Mouse (Mus musculus) CD4-positive naive resting alpha-beta T cell, adult 57 days (primary cell): ENCODE data around the gene Fndc4. TPM values are rescaled to one million over a fixed set of nuclear protein-coding genes. Genes with fewer than 3 reads are reported as not detected.

Experiments used
- total RNA-seq: library from RNA; stranded (reverse); gene quantifications from one replicate; pipeline ENCODE4 v1.2.4, GENCODE M21; 2023

Fndc4 gene
- total RNA-seq, result 1.3 TPM

GRCm38 (mm10) chr5:31295606-31296141 lies at the start of gene Fndc4:
Gene Fndc4 (minus strand): TSS chr5:31296080.

GRCm38 (mm10) chr5:31297047-31297757 lies 1.3 kb upstream of the Fndc4 start, which contains the start of gene Gckr:
Gene Gckr (plus strand): TSS chr5:31297443.

GRCm38 (mm10) chr5:31290521-31291360 lies 5.1 kb downstream of the Fndc4 start, which contains the start of gene Ift172:
Gene Ift172 (minus strand): TSS chr5:31291116.

GRCm38 (mm10) chr5:31251541-31252101 lies 44.3 kb downstream of the Fndc4 start, which contains the start of gene Krtcap3:
Gene Krtcap3 (plus strand): TSS chr5:31251691.

Other genes starting within 250 kb of the Fndc4 start
- gene Atraid, start 247.8 kb downstream of the Fndc4 start, total RNA-seq, result 33.8 TPM
- 11.6 TPM for gene Slc5a6, start 247.2 kb downstream of the Fndc4 start, total RNA-seq
- 43.7 TPM for gene Cad, start 241.3 kb downstream of the Fndc4 start, total RNA-seq
- not detected for gene Dnajc5g, start 189.8 kb downstream of the Fndc4 start, total RNA-seq
- 1.2 TPM for gene Slc30a3, start 187.8 kb downstream of the Fndc4 start, total RNA-seq
- gene Trim54, start 179.4 kb downstream of the Fndc4 start, total RNA-seq, result not detected
- not detected for gene Ucn, start 157.3 kb downstream of the Fndc4 start, total RNA-seq
- 17.7 TPM for gene Mpv17, start 141.8 kb downstream of the Fndc4 start, total RNA-seq
- 4.7 TPM for gene Gm29609, start 116.2 kb downstream of the Fndc4 start, total RNA-seq
- gene Gtf3c2, start 115.9 kb downstream of the Fndc4 start, total RNA-seq, result 148 TPM
- 70.4 TPM for gene Snx17, start 102.9 kb downstream of the Fndc4 start, total RNA-seq
- 42.2 TPM for gene Eif2b4, start 102.7 kb downstream of the Fndc4 start, total RNA-seq
- 27.6 TPM for gene Zfp513, start 93.8 kb downstream of the Fndc4 start, total RNA-seq
- gene Ppm1g, start 75.4 kb downstream of the Fndc4 start, total RNA-seq, result 148 TPM
- 193 TPM for gene Nrbp1, start 55.2 kb downstream of the Fndc4 start, total RNA-seq
- not detected for gene Gm9970, start 54.8 kb downstream of the Fndc4 start, total RNA-seq
- 28.9 TPM for gene Krtcap3, start 44.4 kb downstream of the Fndc4 start, total RNA-seq
- gene Ift172, start 5.0 kb downstream of the Fndc4 start, total RNA-seq, result 14.5 TPM
- gene Gckr, start 1.4 kb upstream of the Fndc4 start, total RNA-seq, result 0.15 TPM
- gene Zfp512, start 156.4 kb upstream of the Fndc4 start, total RNA-seq, result 30.8 TPM
- gene 4930548H24Rik, start 189.7 kb upstream of the Fndc4 start, total RNA-seq, result 0.92 TPM
- gene Gpn1, start 198.7 kb upstream of the Fndc4 start, total RNA-seq, result 53.2 TPM
- gene Slc4a1ap, start 230.9 kb upstream of the Fndc4 start, total RNA-seq, result 80.4 TPM
- gene Supt7l, start 231.7 kb upstream of the Fndc4 start, total RNA-seq, result 30.8 TPM